Mouse (Mus musculus) A20 (cell line): ENCODE results near the gene Gucy2e.
A peak's percentile ranks its signal among the peaks of the same experiment; 100 is the strongest.

Experiments
- DNase-seq: peaks from one replicate; pipeline ENCODE4 v3.0.0-alpha.2; 2011; ENCODE audit warnings: low read depth, low spot score

The Gucy2e gene

GRCm38 (mm10) chr11:69236926-69237260, at the start of gene Gucy2e:
Gucy2e (minus strand) TSS chr11:69237036.
- DNase-seq, result no peak

- DNase-seq, result no peak
Observed at GRCm38 (mm10) chr11:69277267-69277666, 40.4 kb upstream of the Gucy2e start.

- no peak for DNase-seq
Observed at GRCm38 (mm10) chr11:69276081-69276480, 39.2 kb upstream of the Gucy2e start.

- no peak for DNase-seq
Observed at GRCm38 (mm10) chr11:69275650-69276049, 38.8 kb upstream of the Gucy2e start.

GRCm38 (mm10) chr11:69272122-69272740, 35.4 kb upstream of the Gucy2e start:
- DNase-seq, result peak; percentile 78

- DNase-seq, result peak; percentile 70
Observed at GRCm38 (mm10) chr11:69269575-69269974, 32.7 kb upstream of the Gucy2e start.

GRCm38 (mm10) chr11:69268100-69268499, 31.3 kb upstream of the Gucy2e start:
- peak; percentile 65 for DNase-seq

- DNase-seq, result peak; percentile 71
Observed at GRCm38 (mm10) chr11:69267341-69267740, 30.5 kb upstream of the Gucy2e start.

- DNase-seq, result peak; percentile 81
Observed at GRCm38 (mm10) chr11:69266253-69266652, 29.4 kb upstream of the Gucy2e start.

GRCm38 (mm10) chr11:69265410-69265809, 28.6 kb upstream of the Gucy2e start:
- no peak for DNase-seq

GRCm38 (mm10) chr11:69264276-69264675, 27.4 kb upstream of the Gucy2e start:
- peak; percentile 43 for DNase-seq

GRCm38 (mm10) chr11:69260111-69260510, 23.3 kb upstream of the Gucy2e start:
- no peak for DNase-seq

GRCm38 (mm10) chr11:69258287-69258686, 21.5 kb upstream of the Gucy2e start:
- DNase-seq, result peak; percentile 86

- peak; percentile 78 for DNase-seq
Observed at GRCm38 (mm10) chr11:69257807-69258206, 21.0 kb upstream of the Gucy2e start.

GRCm38 (mm10) chr11:69257072-69257471, 20.2 kb upstream of the Gucy2e start:
- no peak for DNase-seq

- no peak for DNase-seq
Observed at GRCm38 (mm10) chr11:69254808-69255207, 18.0 kb upstream of the Gucy2e start.

GRCm38 (mm10) chr11:69253131-69253530, 16.3 kb upstream of the Gucy2e start:
- no peak for DNase-seq

GRCm38 (mm10) chr11:69251953-69252352, 15.1 kb upstream of the Gucy2e start:
- DNase-seq, result no peak

- peak; percentile 66 for DNase-seq
Observed at GRCm38 (mm10) chr11:69251135-69251842, 14.5 kb upstream of the Gucy2e start.

GRCm38 (mm10) chr11:69250106-69250505, 13.3 kb upstream of the Gucy2e start:
- DNase-seq, result no peak

- no peak for DNase-seq
Observed at GRCm38 (mm10) chr11:69249131-69249530, 12.3 kb upstream of the Gucy2e start.

- no peak for DNase-seq
Observed at GRCm38 (mm10) chr11:69245643-69246042, 8.8 kb upstream of the Gucy2e start.

- peak; percentile 37 for DNase-seq
Observed at GRCm38 (mm10) chr11:69244911-69245310, 8.1 kb upstream of the Gucy2e start.
